Mouse (Mus musculus) layer of hippocampus, postnatal 36 days (tissue): ENCODE measurements around the gene Tmem52. TPM values are rescaled to one million over a fixed set of nuclear protein-coding genes. Genes with fewer than 3 reads are reported as not detected.
"Not testable (repeated sequence)": the region's sequence is repeated elsewhere in the genome, so short reads cannot be mapped to it uniquely, and the experiment has no call there.

Source experiments
- DNase-seq, 2 experiments: peaks; one replicate each; pipeline ENCODE4 v3.0.0; 2022
- total RNA-seq, 2 experiments: library from RNA; stranded (reverse); gene quantifications; 2 replicates each; pipeline ENCODE4 v1.2.3; 2021

The Tmem52 gene
- total RNA-seq, 2 experiments from 2014 or later: 2.0 to 6.6 TPM

DNA sequence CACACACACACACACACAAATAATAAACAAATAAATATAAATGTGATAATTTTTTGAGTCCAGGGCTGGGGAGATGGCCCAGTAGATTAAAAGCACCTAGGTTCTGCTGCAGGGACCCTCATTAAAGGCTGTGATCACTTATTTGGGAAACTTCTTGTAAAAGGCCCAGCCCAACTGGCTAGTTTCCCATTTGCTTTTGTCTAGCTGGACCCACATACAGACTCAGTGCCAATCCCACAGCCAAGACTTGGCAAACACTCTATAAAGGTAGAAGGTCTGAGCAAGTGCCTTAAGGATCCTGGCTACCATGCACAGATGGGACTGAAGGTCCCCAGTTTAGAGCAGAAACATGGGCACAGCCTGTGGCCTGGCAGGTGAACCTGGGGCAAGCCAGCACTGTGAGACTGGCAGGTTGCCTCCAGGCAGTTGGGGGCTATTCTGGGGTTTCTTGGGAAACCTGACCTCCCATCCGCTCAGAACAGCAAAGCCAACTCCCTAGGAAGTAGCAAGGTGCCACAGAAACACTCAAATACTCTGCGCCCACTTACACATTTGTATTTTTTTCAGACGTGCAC lies 3.9 kb downstream of the Tmem52 start:
- peak in 1 of 2 experiments; percentile 11 for DNase-seq

DNA sequence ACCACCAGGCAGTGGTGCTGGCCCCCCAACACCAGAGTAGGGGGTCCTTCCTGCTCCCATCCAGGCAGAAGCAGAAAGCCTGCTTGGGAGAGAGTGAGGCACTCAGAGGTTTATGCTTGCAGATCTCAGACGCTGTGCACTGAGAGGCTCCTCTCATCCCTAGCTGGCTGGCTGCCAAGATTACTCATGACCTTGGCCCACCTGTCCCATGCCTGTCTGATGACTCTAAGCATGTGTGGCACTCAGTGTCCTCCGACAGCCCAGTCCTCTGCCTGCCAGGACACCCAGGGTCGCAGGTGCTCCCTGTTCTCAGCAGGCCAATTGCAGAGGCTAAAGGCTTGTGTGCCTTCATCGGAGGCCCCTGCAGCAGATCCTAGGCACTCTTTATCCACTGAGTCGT lies 4.4 kb downstream of the Tmem52 start:
- peak in 1 of 2 experiments; percentile 1 for DNase-seq

DNA sequence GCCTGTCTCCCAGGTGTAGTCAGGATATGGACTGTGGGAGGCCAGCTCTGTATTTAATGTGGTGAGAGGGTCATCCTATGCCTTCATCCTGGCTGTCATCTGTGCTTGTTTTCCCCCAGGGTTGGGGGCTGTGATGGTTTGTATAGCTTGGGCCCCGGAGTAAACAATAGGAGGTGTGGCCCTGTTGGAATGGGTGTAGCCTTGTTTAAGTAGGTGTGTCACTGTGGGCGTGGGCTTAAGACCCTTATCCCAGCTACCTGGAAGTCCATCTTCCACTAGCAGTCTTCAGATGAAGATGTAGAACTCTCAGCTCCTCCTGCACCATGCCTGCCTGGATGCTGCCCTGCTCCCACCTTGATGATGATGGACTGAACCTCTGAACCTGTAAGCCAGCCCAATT lies 4.9 kb downstream of the Tmem52 start:
- not testable (repeated sequence) for DNase-seq

DNA sequence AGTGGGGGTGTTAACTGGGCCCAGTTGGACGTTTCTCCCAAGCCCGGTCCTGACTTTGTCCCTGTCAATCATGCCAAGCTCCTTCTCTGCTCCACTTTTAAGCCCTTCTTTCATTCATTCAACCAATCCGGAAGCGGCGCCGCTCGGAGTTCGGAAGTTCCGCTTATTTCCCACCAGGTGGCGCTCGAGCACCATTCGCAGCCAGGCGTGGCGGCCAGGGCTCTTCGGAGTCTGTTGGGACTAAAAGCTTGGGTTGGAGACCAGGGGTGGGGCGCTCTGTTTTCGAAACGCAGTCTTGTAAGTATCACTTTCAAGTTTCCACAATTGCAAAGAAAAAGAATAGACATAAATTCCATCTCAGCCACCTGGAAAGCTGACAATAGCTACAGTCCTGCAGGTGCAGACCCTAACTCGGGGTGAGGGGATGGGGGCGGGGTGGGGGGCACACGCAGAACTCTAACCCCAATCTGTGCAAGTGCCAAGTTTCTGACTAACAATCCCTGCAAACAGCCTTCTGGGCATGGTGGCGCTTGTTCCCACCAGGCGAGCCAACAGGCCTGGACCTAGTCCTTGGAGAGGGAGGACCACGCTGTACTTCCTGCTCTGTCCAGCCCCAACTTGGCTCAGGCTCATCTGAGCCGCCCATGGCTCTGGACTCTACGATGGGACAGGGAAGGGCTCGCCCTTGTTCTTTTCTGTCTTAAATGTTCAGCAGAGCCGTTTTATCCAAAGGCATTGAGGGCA lies 12.6 kb downstream of the Tmem52 start:
- peak; percentile 74 to 75 for DNase-seq

DNA sequence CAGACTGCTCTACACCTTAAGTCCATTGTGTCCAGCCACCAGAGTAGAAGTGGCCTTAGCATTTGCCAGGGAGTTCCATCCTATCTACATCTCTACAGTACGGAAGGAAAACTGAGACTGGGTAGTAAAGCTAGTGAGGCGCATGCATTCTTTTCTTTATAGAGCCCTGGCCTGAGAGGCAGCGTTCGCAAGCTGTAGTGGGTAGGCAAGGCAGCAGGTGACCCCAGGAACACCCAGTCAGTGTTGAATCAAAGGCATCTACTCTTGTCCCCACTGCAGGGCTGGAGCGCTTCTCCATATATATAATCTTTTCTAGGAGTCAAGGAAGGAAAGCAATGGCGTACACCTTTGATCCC lies 13.2 kb downstream of the Tmem52 start:
- DNase-seq: peak in 1 of 2 experiments; percentile 1

DNA sequence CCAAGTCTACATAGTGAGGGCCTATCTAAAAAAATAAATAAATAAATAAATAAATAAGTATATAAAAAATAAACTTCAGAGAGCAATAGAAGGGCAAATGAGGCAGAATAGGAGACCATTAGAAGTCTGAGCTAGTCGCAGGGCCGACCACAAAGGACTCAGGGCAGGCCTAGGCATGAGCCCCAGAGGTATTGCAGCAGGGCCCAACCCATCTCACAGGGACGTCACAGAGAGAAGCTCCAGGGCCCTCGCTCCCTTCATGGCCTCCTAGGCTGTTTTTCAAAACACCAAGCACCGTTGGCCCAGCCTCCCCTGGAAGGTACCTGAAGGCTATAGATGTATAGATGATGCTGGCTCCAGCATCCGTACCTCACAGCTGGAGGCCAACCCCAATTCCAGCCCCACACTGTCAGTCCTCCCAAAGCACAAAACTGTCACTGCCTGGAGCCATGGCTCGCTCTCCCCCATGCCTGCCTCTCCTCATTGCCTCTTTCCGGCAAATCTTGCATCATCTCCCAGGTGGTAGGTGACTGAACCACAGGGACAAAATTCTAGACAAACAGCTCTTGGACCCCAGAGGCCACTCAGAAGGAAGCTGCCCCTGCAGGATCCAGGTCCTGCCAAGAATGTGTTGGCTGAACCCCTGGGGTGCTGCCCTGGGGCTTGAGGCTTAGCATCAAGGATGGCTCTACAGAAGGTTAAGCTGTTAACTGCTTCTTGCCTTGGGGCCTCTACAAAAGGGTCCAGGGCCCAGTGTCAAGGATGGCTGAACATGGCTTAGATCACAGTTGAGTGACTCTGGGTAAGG lies 14.0 kb downstream of the Tmem52 start:
- DNase-seq: peak in 1 of 2 experiments; percentile 2

DNA sequence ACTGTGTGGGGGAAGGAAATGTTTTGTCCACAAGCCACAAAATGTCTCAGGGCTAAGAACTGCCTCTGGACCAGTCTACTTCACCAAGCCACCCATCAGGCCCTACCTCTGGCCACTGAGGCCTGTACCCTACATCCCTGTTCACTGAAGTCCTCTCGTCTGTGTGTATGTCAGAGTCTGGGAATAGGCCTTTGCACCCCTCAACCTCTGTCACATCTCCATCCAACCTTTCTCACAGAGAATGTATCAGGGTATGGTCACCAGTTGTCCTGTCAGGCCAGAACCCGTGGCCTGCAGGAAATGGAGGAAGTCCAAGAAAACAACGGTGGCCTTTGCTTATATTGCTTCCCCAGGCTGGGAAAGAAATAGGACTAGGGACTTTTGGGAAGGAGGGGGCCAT lies 16.6 kb downstream of the Tmem52 start:
- DNase-seq: no peak

DNA sequence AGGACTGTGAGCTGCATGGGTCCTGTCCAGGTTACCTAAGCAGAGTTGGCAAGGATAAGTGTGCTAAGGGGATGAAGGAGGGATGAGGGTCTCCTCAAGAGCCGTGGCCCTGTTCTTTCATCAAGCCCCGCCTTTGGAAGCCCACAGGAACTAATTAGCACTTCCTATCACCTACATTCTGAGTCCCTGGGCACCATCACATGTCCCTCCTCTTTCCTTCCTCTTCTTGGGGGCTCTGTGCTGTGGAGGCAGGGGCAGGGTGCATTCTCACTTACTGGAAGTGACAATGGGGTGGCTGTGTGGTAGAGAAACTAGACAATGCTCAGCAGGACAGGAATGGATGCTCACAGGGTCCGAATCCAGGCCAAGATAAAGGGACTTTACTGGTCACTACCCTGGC lies 18.8 kb downstream of the Tmem52 start:
- DNase-seq: no peak

DNA sequence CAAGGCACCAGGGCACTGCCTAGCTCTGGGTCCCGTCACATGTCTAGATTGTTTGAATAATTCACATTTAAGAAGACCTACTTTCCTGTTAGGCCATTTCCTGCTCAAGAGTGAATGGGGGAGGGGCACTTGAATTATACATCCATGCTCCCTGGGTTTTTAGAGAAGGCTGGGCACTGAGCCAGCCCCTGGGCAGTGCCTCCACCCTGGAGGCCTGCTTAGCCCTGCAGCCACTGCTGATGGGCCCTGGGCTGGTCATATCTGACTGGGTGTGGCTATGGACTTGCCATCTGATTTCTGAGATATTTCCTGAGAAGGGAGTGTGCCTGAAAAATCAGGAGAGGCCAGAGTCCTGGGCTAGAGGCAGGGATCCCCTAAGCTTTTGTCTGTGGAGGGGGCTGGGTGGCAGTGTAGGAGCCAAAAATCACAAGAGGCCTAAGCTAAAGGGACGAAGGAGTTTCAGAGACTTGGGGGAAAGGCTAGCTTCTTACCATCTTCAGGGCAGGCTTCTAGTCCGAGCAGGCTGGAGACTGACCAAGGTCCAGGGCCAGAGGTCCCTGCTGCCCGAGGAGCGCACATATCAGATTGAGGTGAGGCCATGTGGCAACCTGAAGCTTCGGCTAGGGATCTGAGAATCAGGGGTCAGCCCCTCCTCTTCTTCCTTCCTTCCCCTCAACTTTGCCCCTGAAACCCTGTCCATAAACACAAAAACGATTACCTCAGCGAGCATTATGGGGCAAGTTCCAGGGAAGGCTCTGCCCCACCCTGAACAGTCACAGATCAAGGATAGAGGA lies 19.5 kb downstream of the Tmem52 start:
- no peak for DNase-seq

DNA sequence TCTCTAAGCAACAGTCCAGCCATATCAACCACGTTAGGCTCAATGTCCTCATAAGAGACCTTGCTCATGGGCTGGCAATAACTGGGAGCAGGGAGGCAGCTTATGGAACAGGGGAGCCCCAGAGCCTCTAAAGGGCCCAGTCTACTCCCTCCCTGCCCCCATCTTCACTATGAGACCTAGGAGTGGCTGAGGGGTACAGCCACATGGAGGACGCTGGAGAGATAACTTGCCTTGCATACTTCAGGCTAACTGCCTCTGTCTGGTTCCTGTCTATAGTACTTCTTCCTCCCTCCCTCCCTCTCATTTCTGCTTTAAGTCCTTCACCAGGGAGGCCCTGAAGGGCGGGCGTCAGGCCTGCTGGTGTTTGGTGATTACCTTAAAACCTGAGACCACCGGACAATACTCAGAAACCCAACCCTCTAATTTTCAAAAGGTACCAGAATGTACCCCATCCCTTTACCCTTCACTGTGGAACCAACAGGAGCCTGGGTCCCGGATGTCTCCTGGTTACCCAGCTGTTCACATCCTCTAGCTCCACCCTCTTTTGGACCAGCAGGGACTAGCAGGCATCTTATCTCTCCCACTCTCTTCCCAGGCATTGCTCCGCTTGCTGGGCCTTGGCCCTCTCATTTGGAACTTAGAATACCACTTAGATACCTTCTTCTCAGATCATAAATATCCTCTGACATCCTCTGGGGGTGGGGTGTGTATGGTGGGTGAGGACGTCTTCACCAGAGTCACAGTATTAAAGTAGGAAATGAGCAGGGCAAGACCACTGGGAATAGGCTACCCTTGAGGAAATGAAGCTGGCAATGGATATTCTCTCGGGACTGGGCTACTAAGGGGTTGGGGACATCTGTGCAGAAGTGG lies 20.4 kb downstream of the Tmem52 start:
- DNase-seq: no peak

DNA sequence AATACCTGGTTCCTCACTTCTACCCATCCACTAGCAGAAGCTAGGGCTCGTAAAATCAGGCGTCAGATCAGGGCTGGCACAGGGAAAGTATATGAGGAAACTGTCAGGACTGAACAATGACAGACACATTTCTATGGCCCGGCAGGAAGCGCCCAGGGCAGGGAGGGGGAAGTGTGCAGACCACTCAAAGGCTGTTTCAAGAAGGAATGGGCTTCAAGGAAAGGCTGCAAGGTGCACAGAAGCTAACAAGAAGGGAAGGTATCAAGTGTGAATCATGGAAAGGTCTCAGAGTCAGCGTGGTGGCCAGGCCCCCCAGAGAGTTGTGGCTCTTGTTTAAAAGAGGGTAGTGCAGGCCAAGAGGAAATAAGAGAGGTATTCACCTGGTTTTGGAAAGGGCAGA lies 21.5 kb downstream of the Tmem52 start:
- DNase-seq: no peak

DNA sequence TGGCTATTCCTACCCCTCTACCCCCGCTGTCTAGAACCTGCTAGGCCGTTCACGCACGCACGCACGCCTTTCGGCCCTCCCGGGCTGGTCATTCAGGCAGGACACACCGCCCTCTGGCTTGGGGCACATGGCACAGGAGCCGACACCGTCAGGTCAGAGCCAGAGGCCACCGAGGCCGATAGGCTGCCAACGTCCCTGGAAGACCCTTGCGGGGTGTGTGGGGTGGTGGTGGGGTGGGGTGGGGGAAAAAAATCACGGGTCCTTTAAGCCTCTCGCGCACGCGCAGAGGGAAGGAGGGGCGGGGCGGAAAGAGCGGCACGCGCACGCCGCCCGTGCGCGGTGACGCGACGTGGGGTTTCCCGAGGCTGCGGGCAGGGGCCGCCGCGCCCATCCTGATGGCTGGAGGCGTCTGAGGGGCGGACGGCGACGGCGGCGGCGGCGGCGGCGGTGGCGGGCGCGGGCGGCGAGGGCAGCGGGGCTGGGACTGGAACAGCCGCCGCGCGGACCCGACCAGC lies 22.1 kb downstream of the Tmem52 start, which contains the start of gene Gnb1:
Gnb1 (plus strand) TSS at position 372 of the 515 bp plus-strand sequence.
- peak; percentile 90 to 93 for DNase-seq

DNA sequence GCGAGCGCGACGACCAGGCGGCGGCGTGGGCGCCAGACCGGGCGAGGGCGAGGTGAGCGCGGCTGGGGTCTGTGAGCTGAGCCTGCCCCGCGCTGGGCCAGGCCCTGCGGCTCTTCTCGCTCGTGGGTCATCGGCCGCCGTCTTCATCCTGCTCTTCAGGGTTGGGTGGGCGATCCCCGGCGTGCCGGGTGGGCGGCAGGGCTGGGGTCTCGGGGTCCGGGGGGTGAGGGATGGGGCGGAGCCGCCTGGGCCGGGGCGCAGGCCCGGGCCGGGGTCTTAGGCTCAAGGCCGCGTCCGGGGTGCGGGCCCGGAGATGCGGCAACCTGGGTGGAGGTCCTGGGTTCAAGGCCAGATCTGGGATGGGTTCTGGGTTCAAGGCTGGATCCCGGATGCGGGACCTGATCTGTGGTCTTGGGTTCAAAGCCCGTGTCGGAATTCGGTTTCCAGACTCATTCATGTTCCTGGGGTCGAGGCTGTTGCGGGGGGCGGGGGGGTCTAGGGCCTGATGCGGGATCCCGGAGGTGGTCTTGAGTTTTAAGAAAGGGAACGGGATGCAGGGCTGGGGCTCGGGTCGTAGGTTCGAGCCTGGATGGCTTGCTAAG lies 22.7 kb downstream of the Tmem52 start:
- DNase-seq: no peak

DNA sequence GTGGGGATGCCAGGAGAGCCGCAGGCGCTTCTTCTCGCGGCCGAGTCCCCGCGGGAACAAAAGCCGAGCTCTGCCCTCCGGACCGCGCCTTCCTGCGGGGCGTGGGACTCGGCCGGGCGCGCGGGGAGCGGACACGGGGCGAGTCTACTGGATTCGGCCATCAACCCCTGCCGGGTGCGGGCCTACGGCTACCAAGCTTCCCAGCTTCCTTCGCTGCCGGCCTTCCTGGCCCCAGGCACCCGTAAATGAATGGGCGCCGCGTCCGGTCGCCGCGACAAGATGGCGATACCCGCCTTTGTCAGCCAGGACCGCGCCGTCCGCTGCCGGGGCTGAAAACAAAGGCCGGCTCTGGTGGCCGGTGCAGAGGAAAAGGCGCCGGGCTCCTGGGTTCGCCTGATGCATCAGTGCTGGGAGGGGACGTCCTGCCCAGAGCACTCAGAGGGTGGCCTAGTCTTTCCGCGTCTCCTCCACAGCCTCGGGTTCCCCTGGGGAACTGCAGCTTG lies 23.3 kb downstream of the Tmem52 start:
- peak; percentile 45 to 53 for DNase-seq

DNA sequence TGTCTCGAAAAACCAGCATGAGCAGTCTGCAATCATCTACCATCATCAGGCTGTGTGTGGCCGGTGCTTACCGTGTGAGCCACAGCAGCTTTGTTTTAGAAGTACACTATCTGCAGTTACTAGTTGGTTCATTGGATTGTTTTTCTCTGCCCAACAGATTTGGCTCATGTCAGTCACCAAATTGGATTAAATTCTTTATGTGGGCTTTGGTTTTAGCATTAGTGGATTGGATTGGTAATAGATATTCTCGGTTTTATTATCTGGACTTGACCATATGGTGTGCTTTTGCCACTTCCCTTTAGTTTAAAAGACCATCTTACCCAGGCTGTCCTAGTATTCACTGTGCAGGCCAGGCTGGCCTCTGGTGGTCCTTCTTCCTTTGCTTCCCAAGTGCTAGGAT lies 26.0 kb downstream of the Tmem52 start:
- DNase-seq: no peak

DNA sequence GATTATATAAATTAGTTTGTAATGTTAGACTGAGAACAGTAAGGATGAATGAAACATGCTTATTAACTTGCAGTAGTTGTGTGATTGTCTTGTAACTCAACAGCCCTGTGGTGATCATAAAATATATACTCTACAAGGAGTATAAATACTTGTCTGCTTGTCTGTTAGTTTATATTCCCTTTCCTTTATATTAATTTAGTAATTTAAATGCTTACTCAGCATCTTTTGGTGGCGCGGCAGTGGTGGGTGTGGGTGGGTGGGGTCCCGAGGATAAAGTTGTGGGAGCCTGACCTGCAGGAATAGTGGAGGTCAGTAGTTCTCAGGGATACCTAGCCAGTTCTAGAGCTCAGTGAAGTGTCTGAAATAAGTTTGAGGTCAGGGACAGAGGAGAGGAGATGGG lies 29.0 kb downstream of the Tmem52 start:
- DNase-seq: no peak

DNA sequence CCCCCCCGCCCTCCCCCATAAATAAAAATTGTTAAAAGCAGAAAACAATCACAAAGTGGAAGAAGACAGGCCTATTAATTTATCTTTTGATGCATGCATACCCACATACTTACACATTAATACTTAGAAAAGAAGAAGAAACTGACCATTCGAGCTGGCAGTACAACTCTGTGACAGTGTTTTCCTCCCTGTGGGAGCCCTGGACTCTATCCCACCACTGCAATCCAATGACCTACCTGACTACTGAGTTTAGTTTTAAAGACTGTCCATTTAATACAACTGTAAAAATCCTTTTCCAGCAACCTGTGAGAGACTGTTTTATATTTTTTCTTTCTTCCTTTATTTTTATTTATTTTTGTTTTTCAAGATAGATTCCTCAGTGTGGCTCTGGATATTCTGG lies 32.2 kb downstream of the Tmem52 start:
- DNase-seq: no peak

DNA sequence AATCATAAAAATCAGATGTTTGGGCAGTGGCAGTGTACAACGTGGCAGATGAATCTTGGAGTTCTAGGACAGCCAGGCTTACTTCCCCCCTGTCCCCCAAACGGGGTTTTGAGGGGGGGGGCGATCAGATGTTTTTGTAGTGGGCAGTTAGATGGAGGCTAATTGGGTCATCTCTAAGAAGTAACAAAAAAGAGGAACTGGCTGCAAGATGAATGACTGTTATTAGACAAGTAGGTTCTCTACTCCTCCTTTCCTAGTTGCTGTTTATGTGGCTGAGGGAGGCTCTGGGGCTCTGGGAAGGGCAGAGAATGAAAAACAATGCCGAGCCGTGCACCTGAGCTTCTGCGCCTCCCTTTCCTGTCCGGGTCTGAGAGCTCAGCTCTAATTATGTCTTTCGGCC lies 36.2 kb downstream of the Tmem52 start:
- no peak for DNase-seq

DNA sequence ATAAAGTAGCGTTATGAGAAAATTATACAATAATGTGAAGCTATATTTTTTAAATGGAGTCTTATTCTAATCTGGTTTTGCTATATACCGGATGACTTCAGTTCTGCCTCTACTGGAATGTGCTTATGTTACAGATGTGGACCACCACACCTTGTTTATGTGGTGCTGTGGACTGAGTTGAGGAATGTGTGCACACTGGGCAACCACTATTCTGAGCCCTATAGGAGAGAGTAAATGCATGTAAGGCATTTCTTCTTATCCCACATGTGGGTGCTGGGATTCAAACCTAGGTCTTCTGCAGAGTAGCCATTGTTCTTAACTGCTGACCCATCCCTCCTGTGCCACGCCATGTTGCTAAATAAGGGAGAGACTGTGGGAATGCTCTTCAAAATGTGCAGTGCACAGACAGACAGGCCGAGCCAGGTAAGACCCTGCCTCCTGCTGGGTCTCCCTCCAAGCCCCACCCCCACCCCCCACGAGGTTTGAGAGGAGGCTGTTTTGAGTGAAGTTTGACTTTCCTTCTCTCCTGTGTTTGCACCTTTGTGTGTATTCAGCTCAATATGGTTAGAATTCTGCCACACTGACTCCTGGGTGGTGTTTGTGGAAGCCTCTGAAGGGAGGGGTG lies 36.9 kb downstream of the Tmem52 start:
- DNase-seq: no peak

DNA sequence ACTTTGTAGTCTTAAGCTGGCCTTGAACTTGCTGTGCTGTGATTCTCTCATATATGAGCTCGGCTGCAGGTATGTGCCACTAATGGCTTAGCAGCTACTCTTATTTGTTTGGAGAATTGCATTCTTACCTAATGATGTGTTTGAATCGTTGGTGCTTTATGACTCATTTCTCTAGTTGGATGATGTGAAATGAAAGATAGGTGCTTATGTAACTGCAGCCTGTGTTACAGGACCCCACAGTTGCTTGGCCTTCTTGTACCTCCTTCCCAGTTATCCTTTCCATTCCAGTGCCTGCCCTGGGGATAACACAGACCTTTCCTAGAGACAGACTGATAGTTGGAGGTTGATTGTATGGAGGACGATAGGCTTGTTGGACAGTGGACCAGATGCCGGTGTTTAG lies 39.7 kb downstream of the Tmem52 start:
- DNase-seq: no peak
